Mouse (Mus musculus) G1E (cell line): Measurements from ENCODE around the gene AI661453. TPM values are rescaled to one million over a fixed set of nuclear protein-coding genes. Genes with fewer than 3 reads are reported as not detected.

Source experiments
- ATAC-seq: 2 replicates; pipeline ENCODE4 v1.8.0; 2016; ENCODE audit warnings: mild to moderate bottlenecking; ENCODE audit not compliant: insufficient number of reproducible peaks, poor library complexity, low FRiP score, severe bottlenecking; ENCODE audit errors: extremely low read depth
- DNase-seq: peaks from one replicate; pipeline ENCODE4 v3.0.0; 2012; ENCODE audit warnings: low spot score
- H3K27me3 ChIP-seq: 2 replicates; pipeline ENCODE4 v1.6.1; 2012; ENCODE audit warnings: mild to moderate bottlenecking, low read length, inconsistent platforms; ENCODE audit not compliant: insufficient read depth
- H3K36me3 ChIP-seq: replicated peaks from 2 replicates; pipeline ENCODE3; 2012; ENCODE audit warnings: mild to moderate bottlenecking, inconsistent platforms
- H3K4me1 ChIP-seq: 2 replicates; pipeline ENCODE4 v1.6.1; 2012; ENCODE audit warnings: low read depth, low read length, inconsistent platforms, mixed read lengths; ENCODE audit not compliant: insufficient read depth
- H3K4me3 ChIP-seq: 2 replicates; pipeline ENCODE4 v1.5.1; 2012; ENCODE audit warnings: low read depth, mild to moderate bottlenecking, inconsistent platforms, low read length, moderate library complexity, mixed read lengths
- H3K9me3 ChIP-seq: replicated peaks from 2 replicates; pipeline ENCODE4 v1.6.1; 2012; ENCODE audit warnings: inconsistent platforms
- CTCF ChIP-seq: IDR thresholded peaks from 2 replicates; pipeline ENCODE4 v1.5.1; 2012; ENCODE audit warnings: low read depth, low read length, inconsistent platforms, mixed read lengths
- GATA1 ChIP-seq: IDR thresholded peaks from 2 replicates; pipeline ENCODE4 v1.6.1; 2012; ENCODE audit warnings: borderline replicate concordance, low read length, inconsistent platforms, mixed read lengths
- GATA2 ChIP-seq: IDR thresholded peaks from 2 replicates; pipeline ENCODE4 v1.6.1; 2012; ENCODE audit warnings: low read depth, low read length, inconsistent platforms, borderline replicate concordance
- POLR2AphosphoS5 ChIP-seq: IDR thresholded peaks from 2 replicates; pipeline ENCODE4 v1.6.1; 2012; ENCODE audit warnings: low read depth, low read length, inconsistent platforms; ENCODE audit not compliant: insufficient replicate concordance
- TAL1 ChIP-seq: conservative IDR thresholded peaks from 2 replicates; pipeline ENCODE4 v1.6.1; 2012; ENCODE audit warnings: low read depth, low read length, inconsistent platforms, mixed read lengths
- polyA plus RNA-seq: library from polyadenylated mRNA; stranded (reverse); fragments of >175 nt; gene quantifications from 2 replicates; pipeline ENCODE4 v1.2.3, GENCODE M21; 2012
- total RNA-seq, 2 experiments: library from RNA; stranded (forward) in 1 of 2; stranded (reverse) in 1 of 2; fragments of 200-1000 nt in 1 of 2; fragments of >200 nt in 1 of 2; fragmentation: Nextera tagmentation in 1 of 2; gene quantifications; 2 replicates each; pipeline ENCODE4 v1.2.3; 2014 to 2017

The AI661453 gene
- total and polyA plus RNA-seq, 3 experiments = under 0.01 to 0.03 TPM; not detected in 1

DNA sequence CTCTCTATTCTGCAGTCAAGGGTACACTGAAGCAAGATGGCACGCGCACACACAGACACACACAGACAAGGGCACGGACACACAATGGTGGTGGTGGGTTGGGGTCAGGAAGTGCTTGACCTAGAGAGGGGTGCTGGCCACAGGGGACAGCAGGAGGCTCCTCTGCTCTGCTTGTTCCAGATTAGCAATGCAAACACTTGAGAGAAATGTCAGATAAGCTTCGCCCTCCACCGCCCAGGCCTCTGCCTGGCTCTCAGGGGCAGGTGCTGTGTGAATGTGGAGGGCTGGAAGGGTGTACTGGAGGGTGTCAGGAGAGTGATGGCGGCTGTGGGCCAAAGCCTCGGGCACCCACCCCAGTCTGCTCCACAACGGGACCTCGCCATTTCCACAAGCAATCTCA is 9.6 kb downstream of the AI661453 start:
- TF ChIP-seq GATA2 = no peak
- DNase-seq = no peak
- H3K4me1 ChIP-seq = peaks cover 7% of the 10 kb centered on the region; the same call in 1 of the 2 replicates
- H3K27me3 ChIP-seq = peaks cover 41% of the 10 kb centered on the region
- H3K9me3 ChIP-seq = no peaks in the 10 kb centered on the region
- no peaks in the 10 kb centered on the region for H3K36me3 ChIP-seq
- H3K4me3 ChIP-seq = no peak overlapping the region
- ATAC-seq = no peak

DNA sequence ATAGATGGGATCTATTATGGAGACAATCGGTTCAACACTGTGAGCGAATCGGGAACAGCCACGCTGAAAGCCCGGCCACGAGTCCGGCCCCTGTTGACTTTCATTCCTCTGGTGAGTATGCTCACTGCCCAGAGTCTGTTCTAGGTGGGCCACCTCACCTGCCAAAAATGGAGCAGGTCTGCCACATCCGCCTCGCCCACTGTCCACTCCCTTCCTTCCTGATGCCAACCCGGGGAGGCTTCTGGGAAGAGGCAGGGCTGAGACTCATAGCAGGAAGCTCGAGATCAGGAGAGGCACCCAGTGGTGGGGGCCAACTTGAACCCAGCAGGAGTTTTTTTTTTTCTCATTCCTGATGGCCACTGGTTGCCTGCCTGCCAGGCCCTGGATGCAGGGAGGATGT is 10.1 kb downstream of the AI661453 start:
- no peak for ATAC-seq
- DNase-seq = no peak
- H3K9me3 ChIP-seq = no peaks in the 10 kb centered on the region
- TF ChIP-seq GATA1 = no peak
- TF ChIP-seq CTCF = no peak
- no peak for TF ChIP-seq GATA2
- no peak for TF ChIP-seq POLR2AphosphoS5
- no peak for TF ChIP-seq TAL1
- H3K36me3 ChIP-seq = no peaks in the 10 kb centered on the region
- H3K4me1 ChIP-seq = peaks cover 7% of the 10 kb centered on the region; the same call in 1 of the 2 replicates
- no peak overlapping the region for H3K4me3 ChIP-seq
- H3K27me3 ChIP-seq = peaks cover 44% of the 10 kb centered on the region

DNA sequence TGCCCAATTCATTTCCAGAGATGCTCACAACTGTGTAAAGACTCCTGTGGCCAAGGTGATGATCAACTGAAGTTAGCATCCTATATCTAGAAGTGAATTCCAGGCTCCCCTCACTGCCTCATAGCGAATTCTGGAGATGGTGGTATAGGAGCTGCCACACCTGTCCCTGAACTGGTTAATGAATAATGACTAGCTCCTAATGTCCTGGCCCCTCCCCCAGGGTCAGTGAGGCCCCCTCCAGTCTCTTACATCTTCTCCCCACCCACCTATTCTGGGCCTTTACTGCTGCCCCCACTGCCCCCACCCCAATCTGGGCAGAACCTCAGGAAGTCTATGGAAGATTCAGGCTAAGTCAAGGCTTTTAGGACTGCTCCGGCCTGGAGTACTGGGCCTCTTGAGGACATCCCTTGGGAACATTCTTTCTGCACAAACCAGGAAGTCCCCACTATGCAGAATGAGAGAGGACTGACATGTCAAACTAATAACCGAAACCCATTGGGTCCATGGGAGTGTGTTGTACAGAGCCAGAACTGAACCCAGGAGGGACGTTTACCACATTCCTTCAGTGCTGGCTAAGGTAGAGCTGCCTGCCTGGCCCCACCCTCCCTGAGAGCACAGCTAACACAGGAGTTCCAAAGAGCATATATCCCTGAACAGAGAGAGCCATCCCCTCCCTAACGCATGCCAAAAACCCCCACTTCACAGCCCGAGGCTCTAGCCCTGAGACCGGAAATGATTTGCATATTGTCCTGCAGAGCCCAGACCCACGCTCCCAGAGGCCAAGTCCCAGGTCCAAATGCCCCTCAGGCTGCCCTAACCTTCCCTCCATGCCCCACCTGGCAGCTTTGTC is 12.3 kb downstream of the AI661453 start:
- Histone ChIP-seq H3K9me3 (no peaks in the 10 kb centered on the region), H3K36me3 (no peaks in the 10 kb centered on the region), H3K27me3 (peaks cover 48% of the 10 kb centered on the region), H3K4me1 (peaks cover 14% of the 10 kb centered on the region; the same call in 1 of the 2 replicates), H3K4me3 (no peak overlapping the region)
- TF ChIP-seq POLR2AphosphoS5 = no peak
- TF ChIP-seq GATA2 = no peak
- no peak for TF ChIP-seq GATA1
- no peak for TF ChIP-seq CTCF
- no peak for TF ChIP-seq TAL1
- DNase-seq = no peak
- ATAC-seq = no peak

GRCm38 (mm10) chr17:47449432-47449831 is 13.0 kb downstream of the AI661453 start:
- DNase-seq (no peak), ATAC-seq (no peak)
- peaks cover 17% of the 10 kb centered on the region for H3K4me1 ChIP-seq
- no peaks in the 10 kb centered on the region for H3K9me3 ChIP-seq
- H3K4me3 ChIP-seq = no peak overlapping the region
- TF ChIP-seq GATA2 (no peak), POLR2AphosphoS5 (no peak), TAL1 (no peak), CTCF (no peak), GATA1 (no peak)
- peaks cover 44% of the 10 kb centered on the region for H3K27me3 ChIP-seq
- H3K36me3 ChIP-seq = no peaks in the 10 kb centered on the region

DNA sequence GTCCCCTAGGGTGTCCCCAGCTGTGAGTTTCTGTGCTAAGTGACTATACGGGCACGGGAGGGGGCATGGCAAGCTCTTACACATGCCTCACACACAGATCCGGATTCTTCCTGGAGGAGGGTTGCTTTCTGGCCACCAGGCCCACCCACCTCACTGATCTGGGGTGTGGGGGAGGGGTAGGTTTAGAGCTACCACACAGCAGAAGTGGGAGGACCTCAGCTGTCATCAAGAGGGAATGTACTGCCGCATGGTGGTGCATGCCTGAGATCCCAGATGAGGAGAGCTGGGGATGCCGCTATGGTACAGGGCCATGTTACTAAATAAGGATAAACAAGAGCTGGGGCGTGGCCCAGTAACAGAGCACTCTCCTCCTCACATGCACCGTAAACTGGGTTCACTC is 13.8 kb downstream of the AI661453 start:
- H3K9me3 ChIP-seq = no peaks in the 10 kb centered on the region
- H3K4me3 ChIP-seq = no peak overlapping the region
- H3K36me3 ChIP-seq = no peaks in the 10 kb centered on the region
- peaks cover 44% of the 10 kb centered on the region for H3K27me3 ChIP-seq
- peaks cover 24% of the 10 kb centered on the region for H3K4me1 ChIP-seq
- no peak for TF ChIP-seq TAL1
- TF ChIP-seq POLR2AphosphoS5 = no peak
- TF ChIP-seq GATA2 = no peak
- ATAC-seq = no peak
- DNase-seq = no peak

DNA sequence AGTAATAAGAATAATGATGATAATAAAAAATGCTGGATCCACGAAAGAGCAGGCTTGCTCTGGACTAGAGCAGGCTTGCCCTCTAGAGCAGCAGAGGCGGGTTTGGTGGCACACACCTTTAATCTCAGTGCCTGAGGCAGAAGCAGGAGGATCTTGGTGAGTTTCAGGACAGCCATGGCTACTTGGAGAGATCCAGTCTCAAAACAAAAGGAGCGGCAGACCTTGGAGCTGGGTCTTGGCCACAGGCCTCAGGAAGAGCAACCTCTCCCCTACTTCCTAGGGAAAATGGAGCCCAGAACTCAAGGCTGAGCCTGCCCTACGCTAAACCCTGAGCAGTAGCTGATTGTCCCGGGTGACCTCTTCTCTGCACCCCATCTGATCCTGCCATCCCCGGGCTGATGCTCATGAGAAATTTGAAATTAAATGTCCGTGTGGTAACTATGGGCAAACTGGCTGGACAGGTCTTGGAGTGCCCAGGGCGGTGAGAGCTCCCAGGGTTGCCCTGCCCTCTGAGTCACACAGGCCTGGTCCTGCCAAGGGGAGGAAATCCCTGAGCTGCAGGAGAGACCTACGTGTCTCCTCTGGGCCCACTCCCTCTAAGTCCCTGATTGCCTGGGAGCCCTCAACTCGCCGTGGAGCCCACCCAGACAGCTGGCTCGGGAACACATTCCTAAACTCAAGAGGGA is 14.6 kb downstream of the AI661453 start:
- peaks cover 26% of the 10 kb centered on the region for H3K4me1 ChIP-seq
- TF ChIP-seq GATA1 = no peak
- TF ChIP-seq TAL1 = no peak
- no peak for TF ChIP-seq GATA2
- no peak for TF ChIP-seq CTCF
- no peak for TF ChIP-seq POLR2AphosphoS5
- no peak overlapping the region for H3K4me3 ChIP-seq
- ATAC-seq = no peak
- DNase-seq = no peak
- H3K27me3 ChIP-seq = peaks cover 40% of the 10 kb centered on the region
- no peaks in the 10 kb centered on the region for H3K9me3 ChIP-seq
- H3K36me3 ChIP-seq = no peaks in the 10 kb centered on the region
